Mouse (Mus musculus) MEL (cell line): ENCODE results near the gene Btg2. TPM values are rescaled to one million over a fixed set of nuclear protein-coding genes. Genes with fewer than 3 reads are reported as not detected.

Experiments used
- DNase-seq: peaks from one replicate; pipeline ENCODE4 v3.0.0; 2011; ENCODE audit warnings: low read depth, low spot score
- H3K27ac ChIP-seq: 2 replicates; pipeline ENCODE4 v1.5.1; 2012; ENCODE audit warnings: low read depth, mild to moderate bottlenecking, control low read depth, low read length, moderate library complexity; ENCODE audit not compliant: control insufficient read depth
- H3K27me3 ChIP-seq, 2 experiments: fragments of 150-350 bp in 1 of 2; sonication (generic) in 1 of 2; 2 replicates each; pipeline ENCODE4 v1.6.1; 2012; ENCODE audit warnings: low read length in 2 of 2, mild to moderate bottlenecking in 2 of 2, improper control_type of control experiment in 1 of 2, moderate library complexity in 1 of 2; ENCODE audit not compliant: insufficient read depth in 2 of 2, control insufficient read depth in 1 of 2
- H3K36me3 ChIP-seq, 2 experiments: 2 replicates each; pipeline ENCODE4 v1.6.1; 2012 to 2014; ENCODE audit warnings: low read length in 2 of 2, improper control_type of control experiment in 1 of 2, inconsistent platforms in 1 of 2, mild to moderate bottlenecking in 1 of 2; ENCODE audit not compliant: insufficient read depth in 2 of 2, control insufficient read depth in 1 of 2
- H3K4me1 ChIP-seq, 2 experiments: fragments of 150-350 bp in 1 of 2; sonication (generic) in 1 of 2; 2 replicates each; pipeline ENCODE4 v1.6.1; 2012; ENCODE audit warnings: low read length in 2 of 2, improper control_type of control experiment in 1 of 2, mild to moderate bottlenecking in 1 of 2; ENCODE audit not compliant: insufficient read depth in 2 of 2, control insufficient read depth in 1 of 2
- H3K4me3 ChIP-seq, 2 experiments: fragments of 150-350 bp in 1 of 2; sonication (generic) in 1 of 2; 2 replicates each; pipeline ENCODE4 v1.5.1; 2012; ENCODE audit warnings: low read depth in 2 of 2, low read length in 2 of 2, mild to moderate bottlenecking in 2 of 2, moderate library complexity in 2 of 2, control low read depth in 1 of 2, improper control_type of control experiment in 1 of 2; ENCODE audit not compliant: control insufficient read depth in 1 of 2, insufficient read depth in 1 of 2
- H3K79me2 ChIP-seq: 2 replicates; pipeline ENCODE4 v1.6.1; 2012; ENCODE audit warnings: mild to moderate bottlenecking, low read length, moderate library complexity; ENCODE audit not compliant: control insufficient read depth, poor library complexity, insufficient read depth
- H3K9ac ChIP-seq: 2 replicates; pipeline ENCODE4 v1.6.1; 2012; ENCODE audit warnings: low read depth, mild to moderate bottlenecking, control low read depth, low read length, moderate library complexity; ENCODE audit not compliant: control insufficient read depth, poor library complexity, severe bottlenecking
- H3K9me3 ChIP-seq: fragments of 150-350 bp; sonication (generic); replicated peaks from 2 replicates; pipeline ENCODE4 v1.6.1; 2012; ENCODE audit warnings: mild to moderate bottlenecking, low read length, improper control_type of control experiment, moderate library complexity; ENCODE audit not compliant: insufficient read depth
- CHD1 ChIP-seq: IDR thresholded peaks from 2 replicates; pipeline ENCODE4 v1.6.1; 2012; ENCODE audit warnings: low read depth, mild to moderate bottlenecking, inconsistent platforms, low read length, improper control_type of control experiment
- CHD2 ChIP-seq: IDR thresholded peaks from 2 replicates; pipeline ENCODE4 v1.6.1; 2011; ENCODE audit warnings: low read length, improper control_type of control experiment
- E2F4 ChIP-seq: IDR thresholded peaks from 2 replicates; pipeline ENCODE4 v1.6.1; 2011; ENCODE audit warnings: low read depth, low read length, improper control_type of control experiment, borderline replicate concordance
- ELF1 ChIP-seq: IDR thresholded peaks from 2 replicates; pipeline ENCODE4 v1.6.1; 2014; ENCODE audit warnings: low read depth, mild to moderate bottlenecking, inconsistent platforms, low read length, improper control_type of control experiment, moderate library complexity
- EP300 ChIP-seq, 2 experiments: IDR thresholded peaks; 2 replicates each; pipeline ENCODE4 v1.6.1; 2011; ENCODE audit warnings: improper control_type of control experiment in 2 of 2, low read length in 2 of 2, low read depth in 1 of 2, mild to moderate bottlenecking in 1 of 2
- ETS1 ChIP-seq: IDR thresholded peaks from 2 replicates; pipeline ENCODE4 v1.6.1; 2012; ENCODE audit warnings: low read depth, mild to moderate bottlenecking, inconsistent platforms, low read length, improper control_type of control experiment, moderate library complexity
- GABPA ChIP-seq: IDR thresholded peaks from 2 replicates; pipeline ENCODE4 v1.6.1; 2012; ENCODE audit warnings: low read depth, mild to moderate bottlenecking, inconsistent platforms, low read length, improper control_type of control experiment, moderate library complexity
- GATA1 ChIP-seq: IDR thresholded peaks from 2 replicates; pipeline ENCODE4 v1.6.1; 2011; ENCODE audit warnings: low read depth, low read length, improper control_type of control experiment
- MAZ ChIP-seq: IDR thresholded peaks from 2 replicates; pipeline ENCODE4 v1.6.1; 2012; ENCODE audit warnings: low read depth, mild to moderate bottlenecking, inconsistent platforms, low read length, improper control_type of control experiment
- MEF2A ChIP-seq: IDR thresholded peaks from 2 replicates; pipeline ENCODE4 v1.6.1; 2014; ENCODE audit warnings: low read depth, mild to moderate bottlenecking, inconsistent platforms, low read length, improper control_type of control experiment; ENCODE audit not compliant: poor library complexity, insufficient replicate concordance, severe bottlenecking; ENCODE audit errors: extremely low read depth
- MYB ChIP-seq: IDR thresholded peaks from 2 replicates; pipeline ENCODE4 v1.6.1; 2011; ENCODE audit warnings: mild to moderate bottlenecking, low read depth, low read length, improper control_type of control experiment
- MYC ChIP-seq: IDR thresholded peaks from 2 replicates; pipeline ENCODE4 v1.6.1; 2011; ENCODE audit warnings: low read depth, mild to moderate bottlenecking, low read length, improper control_type of control experiment, moderate library complexity
- NELFE ChIP-seq: IDR thresholded peaks from 2 replicates; pipeline ENCODE4 v1.6.1; 2011; ENCODE audit warnings: low read depth, low read length, improper control_type of control experiment
- NRF1 ChIP-seq: IDR thresholded peaks from 2 replicates; pipeline ENCODE4 v1.6.1; 2014; ENCODE audit warnings: low read depth, mild to moderate bottlenecking, inconsistent platforms, low read length, improper control_type of control experiment, moderate library complexity; ENCODE audit not compliant: poor library complexity, insufficient read depth, severe bottlenecking
- POLR2AphosphoS5 ChIP-seq: IDR thresholded peaks from 2 replicates; pipeline ENCODE4 v1.6.1; 2012; ENCODE audit warnings: low read depth, borderline replicate concordance, mild to moderate bottlenecking, inconsistent platforms, low read length, moderate library complexity, mixed read lengths
- RAD21 ChIP-seq: IDR thresholded peaks from 2 replicates; pipeline ENCODE4 v1.6.1; 2011; ENCODE audit warnings: mild to moderate bottlenecking, low read depth, low read length, improper control_type of control experiment
- SMC3 ChIP-seq: IDR thresholded peaks from 2 replicates; pipeline ENCODE4 v1.6.1; 2011; ENCODE audit warnings: low read depth, low read length, improper control_type of control experiment
- TAL1 ChIP-seq: IDR thresholded peaks from 2 replicates; pipeline ENCODE4 v1.6.1; 2012; ENCODE audit warnings: mild to moderate bottlenecking, inconsistent platforms, low read length, moderate library complexity, mixed read lengths
- USF1 ChIP-seq: IDR thresholded peaks from 2 replicates; pipeline ENCODE4 v1.6.1; 2014; ENCODE audit warnings: low read depth, mild to moderate bottlenecking, inconsistent platforms, low read length, improper control_type of control experiment, moderate library complexity
- ZC3H11A ChIP-seq: IDR thresholded peaks from 2 replicates; pipeline ENCODE4 v1.6.1; 2012; ENCODE audit warnings: low read depth, mild to moderate bottlenecking, inconsistent platforms, low read length, improper control_type of control experiment
- polyA plus RNA-seq, 2 experiments: library from polyadenylated mRNA; stranded (reverse) in 1 of 2; unstranded in 1 of 2; fragments of >175 nt in 1 of 2; fragments of >200 nt in 1 of 2; gene quantifications; 2 replicates each; pipeline versions ENCODE4 v1.2.1 to v1.2.4; 2012; ENCODE audit warnings: low replicate concordance in 2 of 2, low read depth in 1 of 2; ENCODE audit not compliant: insufficient read length in 2 of 2, insufficient read depth in 1 of 2, missing spikeins in 1 of 2
- total RNA-seq: library from RNA; depleted of rRNA; stranded (reverse); fragments of 300-350 nt; gene quantifications from 2 replicates; pipeline ENCODE4 v1.2.3, GENCODE M21; 2012

Gene Btg2
- total and polyA plus RNA-seq, 3 experiments, result 2.1 to 3.6 TPM; not detected in 1

DNA sequence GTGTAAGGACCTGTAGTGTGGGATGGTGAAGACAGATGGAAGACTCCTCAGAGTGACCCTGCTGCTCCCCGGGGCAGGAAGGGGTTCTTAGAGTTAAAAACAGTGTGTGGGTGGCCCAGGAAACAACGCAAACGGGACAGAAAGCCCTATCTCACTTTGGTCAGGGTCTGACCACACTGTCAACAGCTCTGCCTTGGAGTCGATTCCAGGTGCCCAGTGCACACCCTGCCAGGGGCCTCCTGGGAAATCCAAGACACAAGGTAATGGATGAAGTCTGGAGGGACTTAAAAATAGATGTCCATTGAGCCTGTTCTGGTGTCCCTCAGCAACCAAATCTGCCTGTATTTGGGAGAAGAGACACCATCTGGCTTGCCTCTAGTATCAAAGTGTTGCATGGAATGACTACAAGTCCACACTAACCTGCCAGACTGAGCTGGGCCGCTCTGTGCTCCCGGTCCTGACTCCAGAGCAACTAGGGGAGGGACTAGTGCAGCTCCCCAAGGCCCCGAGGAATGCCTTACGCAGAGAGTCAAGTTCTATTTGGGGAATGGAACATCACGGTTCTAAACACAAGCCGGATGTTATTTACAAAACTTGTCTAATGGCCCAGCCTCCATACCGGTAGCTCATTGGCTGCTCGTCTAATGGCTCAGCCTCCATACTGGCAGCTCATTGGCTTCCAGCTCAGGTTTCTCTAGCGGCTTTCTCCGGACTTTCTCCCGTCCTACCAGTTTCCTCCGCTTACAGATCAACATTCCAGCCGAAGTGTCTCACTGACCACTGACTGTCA lies 20.0 kb upstream of the Btg2 start (continued):
- TF ChIP-seq ZC3H11A (no peak), ETS1 (no peak; the same call in 1 of the 2 replicates), POLR2AphosphoS5 (no peak), SMC3 (no peak), NRF1 (peak; percentile 25; the same call in 1 of the 2 replicates)

DNA sequence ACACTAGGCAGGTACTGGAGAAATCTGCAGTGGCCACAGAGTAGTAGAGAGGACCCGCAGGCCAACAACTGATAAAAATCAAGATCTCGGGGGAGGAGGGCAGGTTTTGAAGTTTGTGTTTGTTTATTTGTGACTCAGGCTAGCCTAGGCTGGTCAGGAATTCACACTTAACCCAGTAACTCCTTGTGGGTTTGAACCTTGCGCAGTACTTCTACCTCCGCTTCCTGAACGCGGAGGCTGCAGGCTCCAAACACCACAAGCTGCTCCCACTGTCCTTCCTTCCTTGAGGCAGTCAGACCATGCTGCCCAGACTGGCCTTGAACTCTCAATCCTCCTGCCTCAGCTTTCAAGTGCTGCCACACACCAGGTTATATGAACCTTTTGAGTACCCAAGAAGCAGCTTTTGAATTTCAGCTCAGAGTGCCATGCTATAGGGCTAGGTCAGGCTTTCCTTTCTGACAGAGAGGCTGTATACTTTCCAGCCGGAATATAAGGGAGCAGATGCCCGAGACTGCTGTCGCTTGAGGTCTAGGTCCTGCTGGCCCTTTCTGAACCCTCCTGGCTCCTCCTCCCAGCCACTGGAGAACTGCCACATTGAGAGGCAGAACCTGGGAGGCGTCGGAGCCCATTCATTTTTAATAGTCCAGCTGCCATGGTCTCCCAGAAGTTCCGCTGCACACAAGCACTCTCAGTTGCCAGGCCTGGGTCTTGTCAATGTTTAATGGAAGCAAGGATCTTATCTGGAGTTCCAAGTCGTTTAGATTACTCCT lies 19.2 kb upstream of the Btg2 start:
- H3K27me3 ChIP-seq, result peaks cover 0 to 8% of the 10 kb centered on the region in 2 experiments; a peak in 3 of 4 replicates
- peaks cover 0 to 37% of the 10 kb centered on the region in 2 experiments; a peak in 2 of 4 replicates for H3K36me3 ChIP-seq
- TF ChIP-seq TAL1 (no peak), POLR2AphosphoS5 (no peak), GABPA (no peak), CHD1 (no peak), GATA1 (no peak), E2F4 (no peak), MEF2A (no peak), EP300 (IDR thresholded peaks at IDR 0.05; ENCODE audit: low read depth in 1 of 2, low read length in 2 of 2) (no peak), ELF1 (no peak), CHD2 (no peak), RAD21 (no peak), MYB (no peak), NELFE (no peak), USF1 (no peak), MYC (no peak), ZC3H11A (no peak), MAZ (no peak; the same call in 1 of the 2 replicates)
- TF ChIP-seq, all 39 proteins: peak for 0
- no peaks in the 10 kb centered on the region; the same call in 1 of the 2 replicates for H3K79me2 ChIP-seq
- H3K4me3 ChIP-seq, result peak overlapping the region; percentile 90 to 100
- peaks cover 9 to 59% of the 10 kb centered on the region in 2 experiments for H3K4me1 ChIP-seq
- H3K9ac ChIP-seq, result peak overlapping the region; percentile 69
- DNase-seq, result no peak
- no peaks in the 10 kb centered on the region for H3K9me3 ChIP-seq
- peak overlapping the region; percentile 48 for H3K27ac ChIP-seq
